Mouse (Mus musculus) bone marrow, adult 2 months (tissue): ENCODE measurements at regions not wholly inside any gene's neighbourhood (a gene's known extent, or its start where the extent isn't known, plus 50 kb on each side); places are given as distances from the start of the nearest gene placed in this dataset.

ENCODE experiments used
- CTCF ChIP-seq: fragments of 200-500 bp; IDR thresholded peaks from 2 replicates; pipeline ENCODE4 v1.5.1; 2011; ENCODE audit warnings: low read length, control low read depth; ENCODE audit not compliant: control insufficient read depth, insufficient read depth
- POLR2A ChIP-seq: fragments of 200-500 bp; IDR thresholded peaks from 2 replicates; pipeline ENCODE4 v1.6.1; 2011; ENCODE audit warnings: low read depth, mild to moderate bottlenecking, control low read depth, low read length, borderline replicate concordance; ENCODE audit not compliant: control insufficient read depth

DNA sequence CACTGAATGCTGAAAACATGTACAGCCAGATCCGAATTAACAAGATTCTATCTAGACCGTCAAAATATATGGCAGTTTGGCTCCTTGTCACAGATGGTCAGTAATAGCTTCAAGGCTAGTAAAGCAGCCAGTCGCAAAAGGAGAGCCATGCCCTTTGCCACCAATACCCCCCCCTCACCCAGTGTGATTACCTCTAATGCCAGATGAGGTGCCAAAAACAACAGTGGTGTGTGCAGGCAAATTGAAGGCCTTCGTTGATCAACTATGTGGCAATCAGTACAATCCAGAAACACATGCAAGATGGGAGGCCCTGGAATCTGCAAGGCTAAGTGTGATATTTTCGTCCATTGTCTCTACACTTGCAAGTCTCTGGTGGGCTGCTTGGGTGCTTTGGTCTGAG, 75.8 kb upstream of the Kcnd3 start:
- TF ChIP-seq CTCF (no peak), POLR2A (no peak)
